Mouse (Mus musculus): ENCODE measurements at regions not wholly inside any gene's neighbourhood (a gene's known extent, or its start where the extent isn't known, plus 50 kb on each side); places are given as distances from the start of the nearest gene placed in this dataset.

- no peaks in the 10 kb centered on the region for H3K27me3 ChIP-seq (replicated peaks; ENCODE audit: control insufficient read depth, insufficient read depth, low read length)
- DNase-seq (ENCODE audit: low spot score) (no peak), ATAC-seq (replicated peaks; ENCODE audit: low FRiP score) (no peak)
- no peaks in the 10 kb centered on the region for H3K36me3 ChIP-seq (ENCODE audit: control insufficient read depth, insufficient read depth, low read length)
- H3K4me1 ChIP-seq (replicated peaks; ENCODE audit: control insufficient read depth, insufficient read depth, low read length): no peaks in the 10 kb centered on the region
- 90% methylated on average over 2 of the region's 2 CpGs for WGBS
- no peak overlapping the region for H3K4me2 ChIP-seq
- H3K9me3 ChIP-seq (ENCODE audit: control insufficient read depth, low read length): no peaks in the 10 kb centered on the region
- no peak overlapping the region for H3K4me3 ChIP-seq (ENCODE audit: low read depth, low read length)
- no peak overlapping the region for H3K9ac ChIP-seq (ENCODE audit: low read depth, low read length)
- H3K27ac ChIP-seq (ENCODE audit: low read depth, low read length): no peak overlapping the region
Observed at GRCm38 (mm10) chr2:108157731-108158130, 867.3 kb downstream of the Kcna4 start.

- DNase-seq (ENCODE audit: low spot score) (no peak), ATAC-seq (replicated peaks; ENCODE audit: low FRiP score) (no peak)
- Histone ChIP-seq H3K9ac (ENCODE audit: low read depth, low read length) (no peak overlapping the region), H3K36me3 (ENCODE audit: control insufficient read depth, insufficient read depth, low read length) (no peaks in the 10 kb centered on the region), H3K27me3 (replicated peaks; ENCODE audit: control insufficient read depth, insufficient read depth, low read length) (no peaks in the 10 kb centered on the region), H3K9me3 (ENCODE audit: control insufficient read depth, low read length) (no peaks in the 10 kb centered on the region), H3K4me2 (no peak overlapping the region), H3K4me1 (replicated peaks; ENCODE audit: control insufficient read depth, insufficient read depth, low read length) (no peaks in the 10 kb centered on the region), H3K27ac (ENCODE audit: low read depth, low read length) (no peak overlapping the region), H3K4me3 (ENCODE audit: low read depth, low read length) (no peak overlapping the region)
Observed at GRCm38 (mm10) chr2:108158311-108158710, 867.9 kb downstream of the Kcna4 start.

DNA sequence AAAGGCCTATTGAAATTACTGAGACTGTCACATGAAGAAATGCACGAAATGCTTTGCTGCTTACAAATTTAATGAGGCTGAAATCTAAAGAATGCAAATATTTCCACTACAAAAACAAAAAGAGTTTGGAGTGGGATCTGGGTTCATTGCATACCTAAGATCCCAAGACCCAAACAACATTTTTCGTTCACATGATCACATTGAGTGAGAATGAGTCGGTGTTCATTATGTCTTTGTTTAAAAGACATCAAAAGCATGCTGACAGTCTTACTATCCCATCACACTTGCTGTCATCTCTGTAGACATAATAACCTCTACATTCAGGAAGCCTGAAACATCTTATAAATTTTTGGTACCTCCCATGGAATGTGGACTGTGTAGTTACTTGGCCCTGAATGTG lies 870.4 kb downstream of the Kcna4 start:
- no peak overlapping the region for H3K27ac ChIP-seq (ENCODE audit: low read depth, low read length)
- no peaks in the 10 kb centered on the region for H3K9me3 ChIP-seq (ENCODE audit: control insufficient read depth, low read length)
- no peak for ATAC-seq (replicated peaks; ENCODE audit: low FRiP score)
- DNase-seq (ENCODE audit: low spot score): no peak
- WGBS: 81% methylated on average over 3 of the region's 3 CpGs
- H3K27me3 ChIP-seq (replicated peaks; ENCODE audit: control insufficient read depth, insufficient read depth, low read length): no peaks in the 10 kb centered on the region
- no peak overlapping the region for H3K9ac ChIP-seq (ENCODE audit: low read depth, low read length)
- H3K36me3 ChIP-seq (ENCODE audit: control insufficient read depth, insufficient read depth, low read length): no peaks in the 10 kb centered on the region
- H3K4me3 ChIP-seq (ENCODE audit: low read depth, low read length): no peak overlapping the region
- H3K4me1 ChIP-seq (replicated peaks; ENCODE audit: control insufficient read depth, insufficient read depth, low read length): no peaks in the 10 kb centered on the region
- no peak overlapping the region for H3K4me2 ChIP-seq

DNA sequence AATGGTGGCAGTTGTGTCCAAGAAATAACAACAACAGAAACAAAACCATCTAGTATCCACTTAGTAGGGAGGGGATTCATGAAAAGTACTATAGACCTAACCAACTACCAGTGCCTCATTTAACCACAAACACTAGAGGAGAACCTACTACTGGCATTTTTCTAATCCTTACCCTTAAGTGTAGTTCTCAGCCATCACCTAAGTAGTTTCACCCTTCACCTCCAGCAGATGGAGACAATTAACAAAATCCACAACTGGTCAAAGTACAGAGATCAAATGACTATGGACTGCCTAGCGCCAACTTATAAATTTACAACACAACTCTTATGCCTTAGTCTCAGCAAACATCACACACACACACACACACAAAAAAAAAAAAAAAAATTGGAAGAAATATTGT lies 874.6 kb downstream of the Kcna4 start:
- Histone ChIP-seq H3K9ac (ENCODE audit: low read depth, low read length) (no peak overlapping the region), H3K36me3 (ENCODE audit: control insufficient read depth, insufficient read depth, low read length) (no peaks in the 10 kb centered on the region), H3K27me3 (replicated peaks; ENCODE audit: control insufficient read depth, insufficient read depth, low read length) (no peaks in the 10 kb centered on the region), H3K9me3 (ENCODE audit: control insufficient read depth, low read length) (no peaks in the 10 kb centered on the region), H3K4me1 (replicated peaks; ENCODE audit: control insufficient read depth, insufficient read depth, low read length) (no peaks in the 10 kb centered on the region), H3K27ac (ENCODE audit: low read depth, low read length) (no peak overlapping the region), H3K4me2 (no peak overlapping the region), H3K4me3 (ENCODE audit: low read depth, low read length) (no peak overlapping the region)
- DNase-seq (ENCODE audit: low spot score) (no peak), ATAC-seq (replicated peaks; ENCODE audit: low FRiP score) (no peak)
- WGBS: 81% methylated on average over 1 of the region's 1 CpGs

Data from liver, embryonic 11.5 days (tissue).